Mouse (Mus musculus) stomach, postnatal 0 days (tissue): ENCODE results near the gene Stk11ip.

Experiments
- CTCF ChIP-seq: IDR thresholded peaks from 2 replicates; pipeline ENCODE4 v1.5.1; 2016; ENCODE audit warnings: antibody characterized with exemption, low read depth, mild to moderate bottlenecking, moderate library complexity
- EP300 ChIP-seq: optimal IDR thresholded peaks from 2 replicates; pipeline ENCODE3; 2016; ENCODE audit warnings: antibody characterized with exemption

DNA sequence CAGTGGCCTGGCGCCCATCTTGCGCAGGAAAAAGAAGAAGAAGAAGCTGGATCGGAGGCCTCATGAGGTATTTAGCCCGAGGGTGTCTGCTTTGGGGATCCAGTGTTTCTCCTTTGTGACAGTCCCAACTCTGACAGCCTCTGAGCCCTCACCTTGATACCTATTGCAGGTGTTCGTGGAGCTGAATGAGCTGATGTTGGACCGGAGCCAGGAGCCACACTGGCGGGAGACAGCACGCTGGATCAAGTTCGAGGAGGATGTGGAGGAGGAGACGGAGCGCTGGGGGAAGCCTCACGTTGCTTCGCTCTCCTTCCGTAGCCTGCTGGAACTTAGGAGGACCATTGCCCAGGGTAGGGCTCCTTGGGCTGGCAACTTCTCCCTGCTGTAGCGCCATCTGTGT, 29.3 kb downstream of the Stk11ip start:
- TF ChIP-seq CTCF (no peak), EP300 (no peak)
